Mouse (Mus musculus) spleen, embryonic (tissue): ENCODE results near the gene Mdp1.

ENCODE experiments used
- CTCF ChIA-PET: fragments of 350-600 bp; sonication (Branson Sonifier 250); formaldehyde crosslinking; loops from one replicate; lab custom pipeline; 2022; lab: Charles Lee

Mdp1 gene

GRCm38 (mm10) chr14:55659960-55660573, at the start of gene Mdp1:
TSS of gene Mdp1 (minus strand) at chr14:55660508.
- CTCF ChIA-PET = interaction anchor here (0.9 to 1.0 kb wide), 3 partner anchors 12 to 54 kb away, joined by 3 read pairs; partner anchors contain the start of genes Gmpr2, Nedd8 and Tm9sf1

GRCm38 (mm10) chr14:55709509-55709908, 49.2 kb upstream of the Mdp1 start:
- CTCF ChIA-PET = no interaction called here

GRCm38 (mm10) chr14:55707397-55707796, 47.1 kb upstream of the Mdp1 start:
- CTCF ChIA-PET = no interaction called here

DNA sequence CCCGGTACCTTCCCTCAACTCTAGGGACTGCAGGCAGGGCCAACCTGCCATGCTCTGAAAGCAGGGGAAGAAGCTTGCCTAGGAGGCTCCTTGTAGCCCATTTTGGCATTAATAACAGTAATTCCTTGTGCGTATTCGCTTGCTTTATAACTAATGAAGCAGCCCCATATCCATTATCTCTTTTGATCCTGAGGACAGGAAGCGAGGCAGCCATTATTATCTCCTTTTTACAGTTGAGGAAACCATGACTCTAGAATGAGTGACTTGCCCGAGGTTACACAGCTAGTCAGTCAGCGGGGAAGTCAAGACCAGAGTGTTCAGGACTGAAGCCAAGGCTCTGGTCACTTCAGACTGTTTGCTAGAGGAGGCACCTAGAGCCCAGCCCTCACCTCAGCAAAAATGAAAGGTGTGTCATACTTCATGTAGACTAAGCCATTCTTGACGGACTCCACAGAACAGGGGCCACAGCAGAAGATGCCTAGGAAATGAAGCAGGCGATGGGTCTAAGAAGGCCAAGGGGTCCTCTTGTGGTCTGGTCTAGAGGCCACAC, 45.8 kb upstream of the Mdp1 start:
- CTCF ChIA-PET = no interaction called here

DNA sequence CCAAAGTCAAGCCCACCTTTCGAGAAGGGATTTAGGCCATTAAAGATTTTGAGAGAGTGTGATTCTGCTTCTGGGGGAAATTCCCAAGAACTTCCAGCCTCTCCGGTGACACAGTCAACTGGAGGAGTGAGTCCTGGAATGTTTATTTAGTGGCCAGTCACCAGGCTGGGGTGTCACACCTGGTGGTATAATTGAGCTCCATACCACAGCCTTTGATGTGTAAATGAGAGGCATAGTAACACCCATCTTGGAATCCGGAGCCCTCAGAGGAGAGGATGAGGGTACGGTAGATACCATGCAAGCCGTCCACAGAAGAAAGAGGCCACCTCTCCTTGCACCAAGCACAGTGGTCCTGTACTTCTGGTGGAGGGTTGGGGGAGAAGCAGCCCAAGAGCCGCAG, 42.5 kb upstream of the Mdp1 start:
- CTCF ChIA-PET = no interaction called here

DNA sequence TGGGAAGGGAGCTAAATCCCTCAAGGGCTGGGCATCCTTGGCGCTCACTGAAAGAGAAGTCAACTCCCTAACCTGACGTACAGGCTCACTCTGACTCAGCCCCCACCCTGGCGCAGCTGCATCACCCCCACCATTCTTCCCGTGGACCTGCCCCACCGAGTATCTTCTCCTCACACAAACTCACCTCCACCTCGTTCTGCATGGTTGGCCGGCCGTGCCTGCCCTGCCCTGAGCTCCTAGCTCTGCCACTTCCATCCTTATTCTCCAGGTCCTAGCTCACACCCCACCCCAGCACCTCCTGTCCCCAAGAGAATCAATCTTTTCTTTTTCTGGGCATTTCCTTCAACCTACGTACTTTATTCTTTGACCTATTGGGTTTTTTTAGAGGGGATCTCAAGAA, 40.8 kb upstream of the Mdp1 start:
- CTCF ChIA-PET = no interaction called here

DNA sequence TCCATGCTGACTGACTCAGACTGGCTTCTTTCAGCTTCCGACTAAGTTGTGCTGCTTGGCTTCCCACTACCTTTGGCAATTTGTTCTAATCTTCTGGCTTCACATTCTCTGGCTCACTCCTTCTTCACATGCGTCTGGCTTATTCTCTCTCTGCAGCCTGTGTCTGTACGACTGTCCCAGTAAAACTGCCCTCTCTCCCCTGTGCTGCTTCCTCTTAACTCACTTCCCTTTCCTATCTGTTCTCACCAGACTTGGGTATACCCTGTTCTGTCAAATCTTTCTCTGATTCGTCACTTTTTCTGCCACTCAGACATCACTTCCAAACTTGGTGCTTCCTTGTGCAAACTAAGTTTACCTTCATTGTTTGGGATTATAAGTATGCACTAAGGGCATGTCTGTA, 36.9 kb upstream of the Mdp1 start:
- CTCF ChIA-PET = no interaction called here

- CTCF ChIA-PET = no interaction called here
These were observed 29.1 kb upstream of the Mdp1 start for GRCm38 (mm10) chr14:55689433-55689832.

- CTCF ChIA-PET = no interaction called here
These were observed 21.8 kb upstream of the Mdp1 start for GRCm38 (mm10) chr14:55682118-55682493.

- CTCF ChIA-PET = no interaction called here
These were observed 21.1 kb upstream of the Mdp1 start, which contains the start of gene Tinf2 for GRCm38 (mm10) chr14:55681160-55682117. TSS of gene Tinf2 (minus strand) at chr14:55681820.

- CTCF ChIA-PET = no interaction called here
These were observed 17.3 kb upstream of the Mdp1 start for GRCm38 (mm10) chr14:55677615-55678014.

- CTCF ChIA-PET = interaction anchor here (0.8 to 1.1 kb wide), 3 partner anchors 13 to 83 kb away, joined by 3 read pairs; partner anchors contain the start of gene Mdp1
These were observed 12.4 kb upstream of the Mdp1 start for GRCm38 (mm10) chr14:55672741-55673060.

DNA sequence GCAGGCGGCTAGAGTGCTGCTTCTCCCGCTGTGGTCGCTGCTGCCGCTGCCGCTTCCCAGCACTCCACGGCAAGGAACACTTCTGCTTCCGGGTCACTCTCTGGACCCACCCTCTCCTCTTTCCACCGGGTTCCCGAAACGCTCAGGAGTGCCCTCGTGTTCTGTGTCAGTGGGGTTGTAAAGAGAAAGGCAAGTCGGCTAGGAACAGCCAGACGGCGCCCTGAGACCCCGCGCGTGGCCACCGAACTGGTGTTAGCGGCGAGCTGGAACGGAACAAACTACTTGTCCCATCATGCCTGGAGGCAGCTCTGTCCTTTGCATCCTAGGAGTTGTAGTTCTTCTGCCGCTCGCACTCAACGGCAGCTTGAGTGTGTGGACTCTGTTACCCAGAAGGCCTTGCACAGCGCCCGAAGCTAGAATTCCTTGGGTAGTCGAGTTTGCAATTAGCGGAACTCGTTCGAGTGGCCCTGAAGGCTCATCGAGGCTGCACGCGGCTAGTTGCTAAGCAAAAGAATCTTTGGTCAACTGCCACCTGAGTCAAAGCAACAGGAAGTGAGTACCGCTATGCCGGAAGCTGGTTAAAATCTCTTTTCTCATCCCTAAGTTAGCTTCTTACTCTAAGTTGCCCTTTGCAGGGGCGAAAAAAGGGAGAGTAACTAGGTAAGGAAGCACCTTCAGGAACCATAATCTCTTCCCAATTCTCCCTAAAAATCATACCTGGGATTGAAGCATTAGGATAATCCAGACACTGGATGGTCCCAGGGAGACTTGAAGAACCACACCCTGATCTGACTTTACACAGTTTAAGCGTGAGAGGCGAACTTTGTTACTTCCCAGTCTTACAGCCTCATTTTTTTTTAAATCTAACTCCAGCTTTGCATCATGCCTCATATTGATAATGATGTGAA, 11.8 kb upstream of the Mdp1 start, which contains the start of the genes Gmpr2 and Nedd8:
TSS of gene Gmpr2 (plus strand) at position 109 of the 908 bp plus-strand sequence.
TSS of gene Nedd8 (minus strand) at position 292 of the 908 bp plus-strand sequence.
- CTCF ChIA-PET = interaction anchor here (0.8 to 1.0 kb wide), 2 partner anchors 12 to 82 kb away, joined by 3 read pairs; partner anchors contain the start of gene Mdp1

GRCm38 (mm10) chr14:55671486-55671832, 11.2 kb upstream of the Mdp1 start:
- CTCF ChIA-PET = no interaction called here

DNA sequence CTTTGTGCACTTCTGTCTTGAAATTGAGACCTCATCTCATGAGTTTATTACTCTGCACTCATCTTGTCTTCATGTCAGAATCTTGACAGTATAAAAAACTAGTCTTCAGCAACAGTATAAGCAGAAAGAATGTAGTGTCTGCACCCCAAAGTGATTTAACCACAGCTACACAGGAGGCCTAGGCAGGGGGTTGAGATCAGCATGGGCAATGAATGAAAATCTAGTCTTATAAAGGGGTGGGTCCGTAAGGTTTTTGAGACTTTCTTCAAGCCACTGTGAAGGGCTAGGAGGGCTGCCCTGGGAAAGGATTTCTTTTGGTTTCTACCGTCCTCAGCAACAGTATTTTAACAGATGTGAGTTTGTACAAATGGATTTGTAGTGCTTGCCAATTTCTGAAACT, 328 bp upstream of the Mdp1 start:
- CTCF ChIA-PET = interaction anchor here (0.9 to 1.0 kb wide), 3 partner anchors 12 to 54 kb away, joined by 3 read pairs; partner anchors contain the start of genes Gmpr2, Nedd8 and Tm9sf1

DNA sequence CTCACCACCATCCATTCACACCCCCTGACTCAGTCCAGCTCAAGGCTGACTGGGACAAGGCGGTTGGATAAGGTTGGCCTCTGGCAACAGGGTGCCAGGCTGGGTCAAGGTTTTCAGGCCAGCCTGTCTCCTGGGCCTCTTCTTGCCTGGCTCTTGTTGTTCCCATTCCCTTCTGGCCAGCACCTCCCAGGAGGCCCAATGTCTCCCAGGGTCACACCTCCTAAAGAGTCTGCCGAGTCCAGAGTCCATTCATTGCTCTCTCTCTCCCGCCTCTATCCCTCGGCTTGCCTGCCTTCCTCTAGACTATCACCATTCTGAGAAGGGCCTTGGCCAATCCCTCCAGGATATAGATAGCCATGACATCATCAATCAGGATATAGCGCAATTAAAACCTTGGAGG, 2.3 kb downstream of the Mdp1 start:
- CTCF ChIA-PET = interaction anchor here (0.6 kb wide), 1 partner anchor 15 kb away, joined by 3 read pairs; no protein-coding TSS in a partner anchor

GRCm38 (mm10) chr14:55656935-55657334, 3.4 kb downstream of the Mdp1 start:
- CTCF ChIA-PET = no interaction called here

- CTCF ChIA-PET = no interaction called here
These were observed 8.8 kb downstream of the Mdp1 start for GRCm38 (mm10) chr14:55651528-55651927.

- CTCF ChIA-PET = no interaction called here
These were observed 10.4 kb downstream of the Mdp1 start, which contains the start of gene Tssk4 for GRCm38 (mm10) chr14:55649884-55650283. TSS of gene Tssk4 (plus strand) at chr14:55650184.

DNA sequence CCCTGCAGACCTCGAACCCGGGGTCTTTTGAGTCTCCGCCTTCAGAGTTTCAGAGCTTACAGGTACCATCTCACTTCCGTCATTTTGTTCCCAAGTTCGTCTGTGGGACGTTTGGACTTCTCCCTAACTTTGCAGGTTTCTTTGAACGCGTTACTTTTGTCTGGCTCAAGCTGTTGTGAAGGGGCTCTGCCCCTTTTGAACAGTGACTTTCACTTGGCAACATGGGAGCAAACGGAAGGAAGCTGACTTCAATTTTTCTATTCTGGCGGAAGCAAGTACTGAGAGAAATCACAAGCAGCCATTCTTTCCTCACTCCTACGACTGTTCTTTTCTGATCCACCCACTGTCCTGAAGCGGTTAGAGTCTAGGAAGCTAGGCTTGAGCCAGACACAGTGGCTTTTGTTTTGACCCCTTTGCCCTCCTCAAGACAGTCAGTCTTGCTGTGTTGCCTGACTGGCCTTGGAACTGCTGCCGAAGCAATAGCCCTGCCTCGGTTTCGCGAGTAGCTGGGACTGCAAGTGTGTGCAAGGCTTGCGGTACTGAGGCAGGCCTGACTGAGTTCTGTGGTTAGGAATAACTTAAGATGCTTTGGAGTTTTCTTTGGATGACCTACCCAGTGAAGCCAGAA, 15.9 kb downstream of the Mdp1 start:
- CTCF ChIA-PET = interaction anchor here (0.6 to 1.1 kb wide), 3 partner anchors 26 to 1406 kb away, joined by 4 to 6 read pairs (median 5); no protein-coding TSS in a partner anchor
